Mouse (Mus musculus) MEL (cell line): ENCODE data around the gene Faf1. TPM values are rescaled to one million over a fixed set of nuclear protein-coding genes. Genes with fewer than 3 reads are reported as not detected.

Experiments
- DNase-seq: peaks from one replicate; pipeline ENCODE4 v3.0.0; 2011; ENCODE audit warnings: low read depth, low spot score
- H3K27ac ChIP-seq: 2 replicates; pipeline ENCODE4 v1.5.1; 2012; ENCODE audit warnings: low read depth, mild to moderate bottlenecking, control low read depth, low read length, moderate library complexity; ENCODE audit not compliant: control insufficient read depth
- H3K27me3 ChIP-seq, 2 experiments: fragments of 150-350 bp in 1 of 2; sonication (generic) in 1 of 2; 2 replicates each; pipeline ENCODE4 v1.6.1; 2012; ENCODE audit warnings: low read length in 2 of 2, mild to moderate bottlenecking in 2 of 2, improper control_type of control experiment in 1 of 2, moderate library complexity in 1 of 2; ENCODE audit not compliant: insufficient read depth in 2 of 2, control insufficient read depth in 1 of 2
- H3K36me3 ChIP-seq, 2 experiments: 2 replicates each; pipeline ENCODE4 v1.6.1; 2012 to 2014; ENCODE audit warnings: low read length in 2 of 2, improper control_type of control experiment in 1 of 2, inconsistent platforms in 1 of 2, mild to moderate bottlenecking in 1 of 2; ENCODE audit not compliant: insufficient read depth in 2 of 2, control insufficient read depth in 1 of 2
- H3K4me1 ChIP-seq, 2 experiments: fragments of 150-350 bp in 1 of 2; sonication (generic) in 1 of 2; 2 replicates each; pipeline ENCODE4 v1.6.1; 2012; ENCODE audit warnings: low read length in 2 of 2, improper control_type of control experiment in 1 of 2, mild to moderate bottlenecking in 1 of 2; ENCODE audit not compliant: insufficient read depth in 2 of 2, control insufficient read depth in 1 of 2
- H3K4me3 ChIP-seq, 2 experiments: fragments of 150-350 bp in 1 of 2; sonication (generic) in 1 of 2; 2 replicates each; pipeline ENCODE4 v1.5.1; 2012; ENCODE audit warnings: low read depth in 2 of 2, low read length in 2 of 2, mild to moderate bottlenecking in 2 of 2, moderate library complexity in 2 of 2, control low read depth in 1 of 2, improper control_type of control experiment in 1 of 2; ENCODE audit not compliant: control insufficient read depth in 1 of 2, insufficient read depth in 1 of 2
- H3K79me2 ChIP-seq: 2 replicates; pipeline ENCODE4 v1.6.1; 2012; ENCODE audit warnings: mild to moderate bottlenecking, low read length, moderate library complexity; ENCODE audit not compliant: control insufficient read depth, poor library complexity, insufficient read depth
- H3K9ac ChIP-seq: 2 replicates; pipeline ENCODE4 v1.6.1; 2012; ENCODE audit warnings: low read depth, mild to moderate bottlenecking, control low read depth, low read length, moderate library complexity; ENCODE audit not compliant: control insufficient read depth, poor library complexity, severe bottlenecking
- H3K9me3 ChIP-seq: fragments of 150-350 bp; sonication (generic); replicated peaks from 2 replicates; pipeline ENCODE4 v1.6.1; 2012; ENCODE audit warnings: mild to moderate bottlenecking, low read length, improper control_type of control experiment, moderate library complexity; ENCODE audit not compliant: insufficient read depth
- BHLHE40 ChIP-seq: IDR thresholded peaks from 2 replicates; pipeline ENCODE4 v1.6.1; 2012; ENCODE audit warnings: low read depth, mild to moderate bottlenecking, inconsistent platforms, low read length, improper control_type of control experiment, borderline replicate concordance
- CHD1 ChIP-seq: IDR thresholded peaks from 2 replicates; pipeline ENCODE4 v1.6.1; 2012; ENCODE audit warnings: low read depth, mild to moderate bottlenecking, inconsistent platforms, low read length, improper control_type of control experiment
- EP300 ChIP-seq, 2 experiments: IDR thresholded peaks; 2 replicates each; pipeline ENCODE4 v1.6.1; 2011; ENCODE audit warnings: improper control_type of control experiment in 2 of 2, low read length in 2 of 2, low read depth in 1 of 2, mild to moderate bottlenecking in 1 of 2
- ETS1 ChIP-seq: IDR thresholded peaks from 2 replicates; pipeline ENCODE4 v1.6.1; 2012; ENCODE audit warnings: low read depth, mild to moderate bottlenecking, inconsistent platforms, low read length, improper control_type of control experiment, moderate library complexity
- GABPA ChIP-seq: IDR thresholded peaks from 2 replicates; pipeline ENCODE4 v1.6.1; 2012; ENCODE audit warnings: low read depth, mild to moderate bottlenecking, inconsistent platforms, low read length, improper control_type of control experiment, moderate library complexity
- GATA1 ChIP-seq: IDR thresholded peaks from 2 replicates; pipeline ENCODE4 v1.6.1; 2011; ENCODE audit warnings: low read depth, low read length, improper control_type of control experiment
- HCFC1 ChIP-seq: IDR thresholded peaks from 2 replicates; pipeline ENCODE4 v1.6.1; 2012; ENCODE audit warnings: low read depth, mild to moderate bottlenecking, inconsistent platforms, low read length, improper control_type of control experiment, moderate library complexity
- KAT2A ChIP-seq: conservative IDR thresholded peaks from 2 replicates; pipeline ENCODE4 v1.6.1; 2012; ENCODE audit warnings: low read depth, low read length, improper control_type of control experiment, inconsistent platforms
- MAFK ChIP-seq: IDR thresholded peaks from 2 replicates; pipeline ENCODE4 v1.6.1; 2011; ENCODE audit warnings: low read depth, mild to moderate bottlenecking, low read length, improper control_type of control experiment, borderline replicate concordance
- MAX ChIP-seq: IDR thresholded peaks from 2 replicates; pipeline ENCODE4 v1.6.1; 2011; ENCODE audit warnings: low read length, improper control_type of control experiment
- MAZ ChIP-seq: IDR thresholded peaks from 2 replicates; pipeline ENCODE4 v1.6.1; 2012; ENCODE audit warnings: low read depth, mild to moderate bottlenecking, inconsistent platforms, low read length, improper control_type of control experiment
- MEF2A ChIP-seq: IDR thresholded peaks from 2 replicates; pipeline ENCODE4 v1.6.1; 2014; ENCODE audit warnings: low read depth, mild to moderate bottlenecking, inconsistent platforms, low read length, improper control_type of control experiment; ENCODE audit not compliant: poor library complexity, insufficient replicate concordance, severe bottlenecking; ENCODE audit errors: extremely low read depth
- MYB ChIP-seq: IDR thresholded peaks from 2 replicates; pipeline ENCODE4 v1.6.1; 2011; ENCODE audit warnings: mild to moderate bottlenecking, low read depth, low read length, improper control_type of control experiment
- MYC ChIP-seq: IDR thresholded peaks from 2 replicates; pipeline ENCODE4 v1.6.1; 2011; ENCODE audit warnings: low read depth, mild to moderate bottlenecking, low read length, improper control_type of control experiment, moderate library complexity
- NELFE ChIP-seq: IDR thresholded peaks from 2 replicates; pipeline ENCODE4 v1.6.1; 2011; ENCODE audit warnings: low read depth, low read length, improper control_type of control experiment
- NRF1 ChIP-seq: IDR thresholded peaks from 2 replicates; pipeline ENCODE4 v1.6.1; 2014; ENCODE audit warnings: low read depth, mild to moderate bottlenecking, inconsistent platforms, low read length, improper control_type of control experiment, moderate library complexity; ENCODE audit not compliant: poor library complexity, insufficient read depth, severe bottlenecking
- POLR2A ChIP-seq, 2 experiments: IDR thresholded peaks; 2 replicates each; pipeline ENCODE4 v1.6.1; 2011 to 2012; ENCODE audit warnings: low read length in 2 of 2, mild to moderate bottlenecking in 2 of 2, control low read depth in 1 of 2, improper control_type of control experiment in 1 of 2, low read depth in 1 of 2, moderate library complexity in 1 of 2; ENCODE audit not compliant: control insufficient read depth in 1 of 2, insufficient read depth in 1 of 2, poor library complexity in 1 of 2
- POLR2AphosphoS5 ChIP-seq: IDR thresholded peaks from 2 replicates; pipeline ENCODE4 v1.6.1; 2012; ENCODE audit warnings: low read depth, borderline replicate concordance, mild to moderate bottlenecking, inconsistent platforms, low read length, moderate library complexity, mixed read lengths
- RAD21 ChIP-seq: IDR thresholded peaks from 2 replicates; pipeline ENCODE4 v1.6.1; 2011; ENCODE audit warnings: mild to moderate bottlenecking, low read depth, low read length, improper control_type of control experiment
- RCOR1 ChIP-seq: IDR thresholded peaks from 2 replicates; pipeline ENCODE4 v1.6.1; 2012; ENCODE audit warnings: low read depth, mild to moderate bottlenecking, inconsistent platforms, low read length, improper control_type of control experiment
- SIN3A ChIP-seq: IDR thresholded peaks from 2 replicates; pipeline ENCODE4 v1.6.1; 2012; ENCODE audit warnings: low read length, improper control_type of control experiment, inconsistent platforms
- SMC3 ChIP-seq: IDR thresholded peaks from 2 replicates; pipeline ENCODE4 v1.6.1; 2011; ENCODE audit warnings: low read depth, low read length, improper control_type of control experiment
- TAL1 ChIP-seq: IDR thresholded peaks from 2 replicates; pipeline ENCODE4 v1.6.1; 2012; ENCODE audit warnings: mild to moderate bottlenecking, inconsistent platforms, low read length, moderate library complexity, mixed read lengths
- TBP ChIP-seq: IDR thresholded peaks from 2 replicates; pipeline ENCODE4 v1.8.0; 2011; ENCODE audit warnings: low read depth, low read length, improper control_type of control experiment
- TCF12 ChIP-seq: IDR thresholded peaks from 2 replicates; pipeline ENCODE4 v1.6.1; 2014; ENCODE audit warnings: low read depth, mild to moderate bottlenecking, inconsistent platforms, low read length, improper control_type of control experiment, moderate library complexity
- ZMIZ1 ChIP-seq: IDR thresholded peaks from 2 replicates; pipeline ENCODE4 v1.6.1; 2012; ENCODE audit warnings: low read depth, mild to moderate bottlenecking, inconsistent platforms, low read length, improper control_type of control experiment, moderate library complexity
- ZNF384 ChIP-seq: IDR thresholded peaks from 2 replicates; pipeline ENCODE4 v1.6.1; 2012; ENCODE audit warnings: low read depth, mild to moderate bottlenecking, inconsistent platforms, low read length, improper control_type of control experiment
- polyA plus RNA-seq, 2 experiments: library from polyadenylated mRNA; stranded (reverse) in 1 of 2; unstranded in 1 of 2; fragments of >175 nt in 1 of 2; fragments of >200 nt in 1 of 2; gene quantifications; 2 replicates each; pipeline versions ENCODE4 v1.2.1 to v1.2.4; 2012; ENCODE audit warnings: low replicate concordance in 2 of 2, low read depth in 1 of 2; ENCODE audit not compliant: insufficient read length in 2 of 2, insufficient read depth in 1 of 2, missing spikeins in 1 of 2
- total RNA-seq: library from RNA; depleted of rRNA; stranded (reverse); fragments of 300-350 nt; gene quantifications from 2 replicates; pipeline ENCODE4 v1.2.3, GENCODE M21; 2012

Faf1 gene
- total and polyA plus RNA-seq, 3 experiments, result 36.5 to 37.6 TPM; not detected in 1

GRCm38 (mm10) chr4:109647281-109647680 lies 29.1 kb upstream of the Faf1 start:
- Histone ChIP-seq H3K9ac (no peak overlapping the region), H3K36me3 (no peaks in the 10 kb centered on the region), H3K27ac (no peak overlapping the region), H3K27me3 (no peaks in the 10 kb centered on the region), H3K4me1 (no peaks in the 10 kb centered on the region), H3K9me3 (no peaks in the 10 kb centered on the region), H3K79me2 (no peaks in the 10 kb centered on the region), H3K4me3 (no peak overlapping the region)
- TF ChIP-seq MAFK, result no peak
- TF ChIP-seq MEF2A, result no peak
- no peak for TF ChIP-seq ZNF384
- TF ChIP-seq KAT2A, result no peak
- no peak for TF ChIP-seq NRF1
- no peak for TF ChIP-seq NELFE
- no peak for TF ChIP-seq SMC3
- TF ChIP-seq BHLHE40, result no peak
- TF ChIP-seq HCFC1, result no peak
- TF ChIP-seq RAD21, result no peak
- no peak for TF ChIP-seq EP300 (IDR thresholded peaks at IDR 0.05; ENCODE audit: low read depth in 1 of 2, low read length in 2 of 2)
- no peak for DNase-seq

GRCm38 (mm10) chr4:109649331-109649730 lies 27.1 kb upstream of the Faf1 start:
- H3K9ac ChIP-seq, result no peak overlapping the region
- no peaks in the 10 kb centered on the region for H3K27me3 ChIP-seq
- no peaks in the 10 kb centered on the region for H3K9me3 ChIP-seq
- H3K36me3 ChIP-seq, result no peaks in the 10 kb centered on the region
- no peaks in the 10 kb centered on the region for H3K4me1 ChIP-seq
- TF ChIP-seq TCF12 (no peak), POLR2AphosphoS5 (no peak), MAZ (no peak), ZMIZ1 (no peak), GABPA (no peak), NELFE (no peak), TBP (no peak), HCFC1 (no peak), MYB (no peak), MYC (no peak), SMC3 (no peak), CHD1 (no peak), GATA1 (no peak), EP300 (IDR thresholded peaks at IDR 0.05; ENCODE audit: low read depth in 1 of 2, low read length in 2 of 2) (no peak), POLR2A (IDR thresholded peaks at IDR 0.05; ENCODE audit: control insufficient read depth in 1 of 2, insufficient read depth in 1 of 2, low read depth in 1 of 2, low read length in 2 of 2, poor library complexity in 1 of 2) (no peak), MAX (no peak), RCOR1 (no peak), TAL1 (no peak), ETS1 (no peak), SIN3A (no peak)
- no peak overlapping the region for H3K4me3 ChIP-seq
- no peak overlapping the region for H3K27ac ChIP-seq
- peak; percentile 36 for DNase-seq
- no peaks in the 10 kb centered on the region for H3K79me2 ChIP-seq
